Mouse (Mus musculus): ENCODE measurements around the gene Elp4.

- no peak for TF ChIP-seq POLR2A (IDR thresholded peaks at IDR 0.05; ENCODE audit: control insufficient read depth, extremely low read depth, insufficient read depth, low read length, poor library complexity)
- no peak for TF ChIP-seq CTCF (IDR thresholded peaks at IDR 0.05; ENCODE audit: borderline replicate concordance, control insufficient read depth, extremely low read depth, insufficient read depth, low read length, poor library complexity)
These were observed 215.0 kb downstream of the Elp4 start for GRCm38 (mm10) chr2:105689304-105689770.
